Mouse (Mus musculus): ENCODE data around the gene Ube2h. TPM values are rescaled to one million over a fixed set of nuclear protein-coding genes. Genes with fewer than 3 reads are reported as not detected.
A peak's percentile ranks its signal among the peaks of the same experiment; 100 is the strongest.

Ube2h gene
- total RNA-seq, 2 experiments from 2014 or later: 64.4 to 80.8 TPM

- DNase-seq (ENCODE audit: low spot score): no peak
- intact Hi-C loops (cut with DNase I): loop anchor here (5.0 kb wide), 3 partner anchors 36 to 74 kb away; no protein-coding TSS in a partner anchor
Observed at GRCm38 (mm10) chr6:30300901-30301300, 3.4 kb downstream of the Ube2h start.

- intact Hi-C loops (cut with DNase I): loop anchor here (5.0 kb wide), 3 partner anchors 37 to 73 kb away; no protein-coding TSS in a partner anchor
- DNase-seq (ENCODE audit: low spot score): peak; percentile 86
Observed at GRCm38 (mm10) chr6:30300372-30300771, 4.0 kb downstream of the Ube2h start.

- intact Hi-C loops (cut with DNase I): loop anchor here (5.0 kb wide), 3 partner anchors 38 to 72 kb away; no protein-coding TSS in a partner anchor
- DNase-seq (ENCODE audit: low spot score): no peak
Observed at GRCm38 (mm10) chr6:30299683-30300082, 4.7 kb downstream of the Ube2h start.

- DNase-seq (ENCODE audit: low spot score): no peak
- intact Hi-C loops (cut with DNase I): no loop called here
Observed at GRCm38 (mm10) chr6:30299116-30299515, 5.2 kb downstream of the Ube2h start.

GRCm38 (mm10) chr6:30292579-30292978 lies 11.8 kb downstream of the Ube2h start:
- intact Hi-C loops (cut with DNase I): no loop called here
- DNase-seq (ENCODE audit: low spot score): no peak

GRCm38 (mm10) chr6:30287958-30288357 lies 16.4 kb downstream of the Ube2h start:
- DNase-seq (ENCODE audit: low spot score): no peak
- intact Hi-C loops (cut with DNase I): no loop called here

- intact Hi-C loops (cut with DNase I): no loop called here
- DNase-seq (ENCODE audit: low spot score): no peak
Observed at GRCm38 (mm10) chr6:30286642-30287041, 17.7 kb downstream of the Ube2h start.

- intact Hi-C loops (cut with DNase I): no loop called here
Observed at GRCm38 (mm10) chr6:30284177-30284576, 20.2 kb downstream of the Ube2h start.

GRCm38 (mm10) chr6:30282361-30282760 lies 22.0 kb downstream of the Ube2h start:
- no peak for DNase-seq (ENCODE audit: low spot score)
- intact Hi-C loops (cut with DNase I): no loop called here

More at GRCm38 (mm10) chr6:30284177-30284576, 20.2 kb downstream of the Ube2h start:
- DNase-seq (ENCODE audit: low spot score): no peak

- DNase-seq (ENCODE audit: low spot score): no peak
- intact Hi-C loops (cut with DNase I): no loop called here
Observed at GRCm38 (mm10) chr6:30278374-30278773, 26.0 kb downstream of the Ube2h start.

- DNase-seq (ENCODE audit: low spot score): no peak
- intact Hi-C loops (cut with DNase I): no loop called here
Observed at GRCm38 (mm10) chr6:30276882-30277281, 27.5 kb downstream of the Ube2h start.

- intact Hi-C loops (cut with DNase I): no loop called here
- no peak for DNase-seq (ENCODE audit: low spot score)
Observed at GRCm38 (mm10) chr6:30276375-30276774, 28.0 kb downstream of the Ube2h start.

- intact Hi-C loops (cut with DNase I): no loop called here
- DNase-seq (ENCODE audit: low spot score): no peak
Observed at GRCm38 (mm10) chr6:30275159-30275847, 29.0 kb downstream of the Ube2h start.

GRCm38 (mm10) chr6:30272911-30273310 lies 31.4 kb downstream of the Ube2h start:
- no peak for DNase-seq (ENCODE audit: low spot score)
- intact Hi-C loops (cut with DNase I): no loop called here

GRCm38 (mm10) chr6:30272338-30272905 lies 31.9 kb downstream of the Ube2h start:
- no peak for DNase-seq (ENCODE audit: low spot score)
- intact Hi-C loops (cut with DNase I): no loop called here

GRCm38 (mm10) chr6:30269846-30270245 lies 34.5 kb downstream of the Ube2h start:
- intact Hi-C loops (cut with DNase I): loop anchor here (5.0 kb wide), 1 partner anchor 38 kb away; no protein-coding TSS in a partner anchor
- no peak for DNase-seq (ENCODE audit: low spot score)

GRCm38 (mm10) chr6:30267486-30267885 lies 36.9 kb downstream of the Ube2h start:
- intact Hi-C loops (cut with DNase I): loop anchor here (5.0 kb wide), 1 partner anchor 35 kb away; no protein-coding TSS in a partner anchor
- no peak for DNase-seq (ENCODE audit: low spot score)

GRCm38 (mm10) chr6:30265402-30265801 lies 38.9 kb downstream of the Ube2h start:
- DNase-seq (ENCODE audit: low spot score): no peak
- intact Hi-C loops (cut with DNase I): loop anchor here (5.0 kb wide), 1 partner anchor 33 kb away; no protein-coding TSS in a partner anchor

GRCm38 (mm10) chr6:30263053-30263452 lies 41.3 kb downstream of the Ube2h start:
- no peak for DNase-seq (ENCODE audit: low spot score)
- intact Hi-C loops (cut with DNase I): no loop called here

- DNase-seq (ENCODE audit: low spot score): no peak
- intact Hi-C loops (cut with DNase I): no loop called here
Observed at GRCm38 (mm10) chr6:30259271-30259670, 45.1 kb downstream of the Ube2h start.

- intact Hi-C loops (cut with DNase I): no loop called here
- no peak for DNase-seq (ENCODE audit: low spot score)
Observed at GRCm38 (mm10) chr6:30257962-30258361, 46.4 kb downstream of the Ube2h start.
